Mouse (Mus musculus) embryonic fibroblast, embryonic 13.5 days (primary cell): ENCODE data around the gene Olfr543.

Experiments
- CTCF ChIP-seq: IDR thresholded peaks from 2 replicates; pipeline ENCODE4 v1.5.1; 2011; ENCODE audit warnings: mild to moderate bottlenecking, control low read depth, low read length, moderate library complexity, borderline replicate concordance; ENCODE audit not compliant: insufficient read depth
- POLR2A ChIP-seq: IDR thresholded peaks from 2 replicates; pipeline ENCODE4 v1.6.1; 2011; ENCODE audit warnings: low read depth, mild to moderate bottlenecking, control low read depth, low read length, moderate library complexity

- TF ChIP-seq CTCF (no peak), POLR2A (no peak)
Observed at GRCm38 (mm10) chr7:102480821-102481220, 658 bp downstream of the Olfr543 start.
